Mouse (Mus musculus) CH12.LX (cell line): ENCODE data around the gene Sgce. TPM values are rescaled to one million over a fixed set of nuclear protein-coding genes. Genes with fewer than 3 reads are reported as not detected.

Experiments used
- DNase-seq: peaks from one replicate; pipeline ENCODE4 v3.0.0-alpha.2; 2013; ENCODE audit errors: extremely low read depth
- H3K27ac ChIP-seq: 2 replicates; pipeline ENCODE4 v1.5.1; 2012; ENCODE audit warnings: low read depth, mild to moderate bottlenecking, control low read depth, moderate library complexity; ENCODE audit not compliant: insufficient read depth
- H3K27me3 ChIP-seq: replicated peaks from 2 replicates; pipeline ENCODE3; 2012; ENCODE audit warnings: inconsistent platforms
- H3K36me3 ChIP-seq, 2 experiments: replicated peaks in 1 of 2; 2 replicates each; pipeline versions ENCODE3 to v1.6.1; 2012; ENCODE audit warnings: inconsistent platforms in 1 of 2, low read length in 1 of 2, mild to moderate bottlenecking in 1 of 2, mixed read lengths in 1 of 2, moderate library complexity in 1 of 2; ENCODE audit not compliant: control insufficient read depth in 1 of 2, insufficient read depth in 1 of 2
- H3K4me1 ChIP-seq, 2 experiments: 2 replicates each; pipeline ENCODE4 v1.6.1; 2012; ENCODE audit warnings: inconsistent platforms in 1 of 2, moderate library complexity in 1 of 2; ENCODE audit not compliant: insufficient read depth in 2 of 2, control insufficient read depth in 1 of 2
- H3K4me2 ChIP-seq: 2 replicates; pipeline ENCODE4 v1.6.1; 2012; ENCODE audit warnings: low read depth, mild to moderate bottlenecking, control low read depth; ENCODE audit not compliant: poor library complexity, insufficient read depth, severe bottlenecking
- H3K4me3 ChIP-seq, 3 experiments: fragments of 150-350 bp in 1 of 3; sonication (generic) in 1 of 3; replicated peaks in 1 of 3; 2 replicates each; pipeline versions ENCODE3 to v1.5.1; 2011 to 2012; ENCODE audit warnings: low read depth in 2 of 3, low read length in 2 of 3, mild to moderate bottlenecking in 2 of 3, moderate library complexity in 2 of 3, control low read depth in 1 of 3, improper control_type of control experiment in 1 of 3, inconsistent platforms in 1 of 3, mixed read lengths in 1 of 3; ENCODE audit not compliant: poor library complexity in 1 of 3
- H3K79me2 ChIP-seq: replicated peaks from 2 replicates; pipeline ENCODE4 v1.6.1; 2012; ENCODE audit warnings: mild to moderate bottlenecking, moderate library complexity; ENCODE audit not compliant: control insufficient read depth, poor library complexity, insufficient read depth, severe bottlenecking; ENCODE audit errors: extremely low read depth
- H3K9ac ChIP-seq: 2 replicates; pipeline ENCODE4 v1.6.1; 2012; ENCODE audit warnings: low read depth, mild to moderate bottlenecking, control low read depth, moderate library complexity; ENCODE audit not compliant: insufficient read depth
- H3K9me3 ChIP-seq: replicated peaks from 2 replicates; pipeline ENCODE3; 2012; ENCODE audit warnings: low read length, inconsistent platforms, mixed read lengths
- CHD1 ChIP-seq: IDR thresholded peaks from 2 replicates; pipeline ENCODE4 v1.6.1; 2012; ENCODE audit warnings: low read depth, low read length, improper control_type of control experiment, inconsistent platforms
- CTCF ChIP-seq, 2 experiments: IDR thresholded peaks in 1 of 2; conservative IDR thresholded peaks in 1 of 2; 2 replicates each; pipeline ENCODE4 v1.5.1; 2011 to 2012; ENCODE audit warnings: low read depth in 2 of 2, low read length in 2 of 2, improper control_type of control experiment in 1 of 2, inconsistent platforms in 1 of 2, mild to moderate bottlenecking in 1 of 2, moderate library complexity in 1 of 2
- ELF1 ChIP-seq: IDR thresholded peaks from 2 replicates; pipeline ENCODE4 v1.6.1; 2014; ENCODE audit warnings: low read depth, mild to moderate bottlenecking, inconsistent platforms, low read length, improper control_type of control experiment
- EP300 ChIP-seq: IDR thresholded peaks from 2 replicates; pipeline ENCODE4 v1.6.1; 2011; ENCODE audit warnings: low read length, improper control_type of control experiment
- ETS1 ChIP-seq: conservative IDR thresholded peaks from 2 replicates; pipeline ENCODE4 v1.6.1; 2012; ENCODE audit warnings: low read depth, mild to moderate bottlenecking, inconsistent platforms, low read length, improper control_type of control experiment, moderate library complexity
- GABPA ChIP-seq: IDR thresholded peaks from 2 replicates; pipeline ENCODE4 v1.6.1; 2012; ENCODE audit warnings: low read depth, low read length, improper control_type of control experiment, inconsistent platforms; ENCODE audit not compliant: insufficient replicate concordance
- HCFC1 ChIP-seq: IDR thresholded peaks from 2 replicates; pipeline ENCODE4 v1.6.1; 2012; ENCODE audit warnings: low read depth, mild to moderate bottlenecking, inconsistent platforms, low read length, improper control_type of control experiment
- MEF2A ChIP-seq: IDR thresholded peaks from 2 replicates; pipeline ENCODE4 v1.6.1; 2014; ENCODE audit warnings: low read depth, mild to moderate bottlenecking, inconsistent platforms, low read length, improper control_type of control experiment, borderline replicate concordance
- MYC ChIP-seq: IDR thresholded peaks from 2 replicates; pipeline ENCODE4 v1.6.1; 2011; ENCODE audit warnings: low read depth, mild to moderate bottlenecking, improper control_type of control experiment, low read length
- NRF1 ChIP-seq: IDR thresholded peaks from 2 replicates; pipeline ENCODE4 v1.6.1; 2014; ENCODE audit warnings: low read depth, mild to moderate bottlenecking, inconsistent platforms, low read length, improper control_type of control experiment, moderate library complexity
- PAX5 ChIP-seq: IDR thresholded peaks from 2 replicates; pipeline ENCODE4 v1.6.1; 2012; ENCODE audit warnings: low read length, inconsistent platforms, mixed read lengths
- POLR2AphosphoS2 ChIP-seq: IDR thresholded peaks from 2 replicates; pipeline ENCODE4 v1.6.1; 2011; ENCODE audit warnings: low read depth, low read length, improper control_type of control experiment
- RAD21 ChIP-seq: IDR thresholded peaks from 2 replicates; pipeline ENCODE4 v1.6.1; 2011; ENCODE audit warnings: low read depth, mild to moderate bottlenecking, low read length, improper control_type of control experiment, moderate library complexity
- SIN3A ChIP-seq: IDR thresholded peaks from 2 replicates; pipeline ENCODE4 v1.6.1; 2012; ENCODE audit warnings: low read length, improper control_type of control experiment, inconsistent platforms
- SMC3 ChIP-seq: IDR thresholded peaks from 2 replicates; pipeline ENCODE4 v1.6.1; 2011; ENCODE audit warnings: low read depth, low read length, improper control_type of control experiment
- USF1 ChIP-seq: IDR thresholded peaks from 2 replicates; pipeline ENCODE4 v1.6.1; 2014; ENCODE audit warnings: low read depth, mild to moderate bottlenecking, inconsistent platforms, low read length, improper control_type of control experiment
- USF2 ChIP-seq: conservative IDR thresholded peaks from 2 replicates; pipeline ENCODE4 v1.6.1; 2011; ENCODE audit warnings: low read depth, low read length, improper control_type of control experiment
- ZC3H11A ChIP-seq: IDR thresholded peaks from 2 replicates; pipeline ENCODE4 v1.6.1; 2012; ENCODE audit warnings: low read depth, mild to moderate bottlenecking, inconsistent platforms, low read length, improper control_type of control experiment
- ZNF384 ChIP-seq: IDR thresholded peaks from 2 replicates; pipeline ENCODE4 v1.6.1; 2012; ENCODE audit warnings: low read depth, low read length, improper control_type of control experiment, inconsistent platforms
- dilution Hi-C: fragments of 300-500 bp; cut with MboI; formaldehyde crosslinking; loops from 2 replicates; pipeline ENCODE4 v1.14.3; 2020; ENCODE audit warnings: low sequenced_read_pairs; ENCODE audit not compliant: extremely low pct_unique_long_range_greater_than_20kb, extremely low pct_ligation_motif_present
- in situ Hi-C: fragments of 300-500 bp; cut with MboI; formaldehyde crosslinking; loops from 3 replicates; pipeline ENCODE4 v1.14.3; 2019; ENCODE audit warnings: low sequenced_read_pairs, low pct_ligation_motif_present, low pct_unique_long_range_greater_than_20kb, mixed read lengths
- polyA plus RNA-seq: library from polyadenylated mRNA; unstranded; fragments of >175 nt; gene quantifications from 2 replicates; pipeline ENCODE4 v1.2.1, GENCODE M21; 2012; ENCODE audit warnings: low read depth; ENCODE audit not compliant: insufficient read length
- total RNA-seq, 2 experiments: library from RNA; depleted of rRNA; stranded (reverse); fragments of 300-350 nt in 1 of 2; fragments of >200 nt in 1 of 2; gene quantifications; 2 replicates each; pipeline ENCODE4 v1.2.3; 2012 to 2014

Sgce gene
- total and polyA plus RNA-seq, 3 experiments = not detected

- Histone ChIP-seq H3K27ac (no peak overlapping the region), H3K4me1 (no peaks in the 10 kb centered on the region), H3K27me3 (no peaks in the 10 kb centered on the region), H3K9me3 (peaks cover 25% of the 10 kb centered on the region), H3K36me3 (no peaks in the 10 kb centered on the region), H3K79me2 (no peaks in the 10 kb centered on the region), H3K4me2 (no peak overlapping the region), H3K4me3 (no peak overlapping the region), H3K9ac (no peak overlapping the region)
- DNase-seq = no peak
- dilution Hi-C loops (no loop called here), in situ Hi-C loops (no loop called here)
- TF ChIP-seq ETS1 (no peak), SMC3 (no peak), ZC3H11A (no peak), ZNF384 (no peak), MYC (no peak), SIN3A (no peak), USF1 (no peak), USF2 (no peak)
These were observed 1.5 kb upstream of the Sgce start for GRCm38 (mm10) chr6:4748506-4748961.

GRCm38 (mm10) chr6:4747677-4748505 is 884 bp upstream of the Sgce start:
- no peak for DNase-seq
- H3K9me3 ChIP-seq = peaks cover 25% of the 10 kb centered on the region

More at GRCm38 (mm10) chr6:4747677-4748505, 884 bp upstream of the Sgce start:
- in situ Hi-C loops (no loop called here), dilution Hi-C loops (no loop called here)
- no peak overlapping the region for H3K4me3 ChIP-seq
- H3K4me2 ChIP-seq = no peak overlapping the region
- no peak overlapping the region for H3K9ac ChIP-seq
- H3K79me2 ChIP-seq = no peaks in the 10 kb centered on the region
- no peaks in the 10 kb centered on the region for H3K36me3 ChIP-seq
- TF ChIP-seq SMC3 (no peak), EP300 (no peak), ETS1 (no peak), PAX5 (no peak), CHD1 (no peak), POLR2AphosphoS2 (no peak), RAD21 (no peak), NRF1 (no peak), CTCF (conservative IDR thresholded peaks at IDR 0.05 in 1 of 2, IDR thresholded peaks at IDR 0.05 in 1 of 2; ENCODE audit: low read depth in 2 of 2, low read length in 2 of 2) (no peak), ELF1 (no peak), ZNF384 (no peak), HCFC1 (no peak), GABPA (no peak), MEF2A (no peak)
- H3K27ac ChIP-seq = no peak overlapping the region
- no peaks in the 10 kb centered on the region for H3K27me3 ChIP-seq
- no peaks in the 10 kb centered on the region for H3K4me1 ChIP-seq
